Comparison of ENCODE assay signal across 18 mouse cellular contexts in genomic region chr7:46881941-46882340, GRCm38 (mm10). TPM values are rescaled to one million over a fixed set of nuclear protein-coding genes. Genes with fewer than 3 reads are reported as not detected.
"Had no signal": no experiment of that assay in that cellular context is flagged by ENCODE, and none has a peak within 500 bp of the region (broad histone marks: within the 10 kb centered on the region; RNA-seq: fewer than 3 reads in every experiment).

No protein-coding gene starts in this region.

RNA-seq across cellular contexts. Expression of gene Ldhc, which starts 20.9 kb away (rescaled TPM):
- total RNA-seq: left cerebral cortex, adult 8-10 months; left cerebral cortex, postnatal 10 days; left cerebral cortex, postnatal 14 days; left cerebral cortex, postnatal 25 days; left cerebral cortex, postnatal 36 days; left cerebral cortex, postnatal 4 days; liver, adult 2 months; megakaryocyte-erythroid progenitor cell, adult 5-6 weeks; midbrain, postnatal 0 days had no signal
- polyA plus RNA-seq: limb, embryonic 12.5 days; limb, embryonic 13.5 days; limb, embryonic 14.5 days; liver, adult 2 months; lung, adult 2 months; macrophage; midbrain, embryonic 10.5 days; midbrain, embryonic 11.5 days; neural tube, embryonic 11.5 days; neural tube, embryonic 12.5 days had no signal
